Mouse (Mus musculus): Measurements from ENCODE around the gene Nme9.

Nme9 gene

DNA sequence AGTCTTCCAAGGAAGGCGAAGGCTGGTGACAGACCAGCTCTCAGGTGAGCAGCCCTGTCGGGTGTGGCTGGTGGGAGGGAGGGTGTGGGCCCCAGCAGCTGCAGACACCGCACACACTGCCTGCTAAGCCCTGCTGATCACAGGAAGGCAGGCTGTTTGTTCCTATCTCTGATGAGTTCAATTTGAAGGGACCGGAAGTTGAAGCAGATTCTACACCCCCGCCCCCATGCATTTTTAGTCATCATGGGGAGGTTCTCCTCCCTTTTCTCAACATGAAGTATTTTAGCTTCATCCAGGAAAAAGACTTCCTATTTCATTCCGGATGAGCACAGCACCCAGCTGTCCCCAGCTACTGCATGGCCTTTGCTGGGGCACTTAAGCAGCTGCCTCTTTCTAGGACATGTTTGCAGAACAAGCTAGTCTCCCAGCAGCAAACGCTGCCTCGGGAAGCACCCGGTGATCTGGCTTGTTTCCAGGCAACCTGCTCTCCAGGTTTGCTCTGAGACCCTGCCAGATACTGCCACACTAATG lies 28.0 kb downstream of the Nme9 start:
- no peak for DNase-seq (ENCODE audit: low read depth, low spot score)

DNA sequence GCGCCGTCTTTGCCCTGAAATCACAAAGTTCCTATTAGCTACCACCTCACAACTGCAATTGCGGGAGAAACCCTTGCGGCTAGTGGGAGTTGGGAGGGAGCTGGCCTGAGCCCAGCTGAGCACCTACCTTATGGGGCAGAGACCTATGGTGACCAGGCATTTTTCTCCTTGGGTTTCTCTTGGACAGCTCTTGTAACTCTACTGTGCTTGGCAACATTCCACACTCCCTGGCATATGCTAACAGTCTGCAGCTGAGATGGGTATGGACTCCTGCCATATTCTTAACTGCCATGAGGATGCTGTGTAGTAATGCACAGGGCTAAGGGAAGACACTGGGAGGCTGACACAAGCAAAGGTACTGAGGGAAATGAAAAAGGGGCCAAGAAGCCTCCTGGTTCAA lies 29.5 kb downstream of the Nme9 start:
- no peak for DNase-seq (ENCODE audit: low read depth, low spot score)

DNA sequence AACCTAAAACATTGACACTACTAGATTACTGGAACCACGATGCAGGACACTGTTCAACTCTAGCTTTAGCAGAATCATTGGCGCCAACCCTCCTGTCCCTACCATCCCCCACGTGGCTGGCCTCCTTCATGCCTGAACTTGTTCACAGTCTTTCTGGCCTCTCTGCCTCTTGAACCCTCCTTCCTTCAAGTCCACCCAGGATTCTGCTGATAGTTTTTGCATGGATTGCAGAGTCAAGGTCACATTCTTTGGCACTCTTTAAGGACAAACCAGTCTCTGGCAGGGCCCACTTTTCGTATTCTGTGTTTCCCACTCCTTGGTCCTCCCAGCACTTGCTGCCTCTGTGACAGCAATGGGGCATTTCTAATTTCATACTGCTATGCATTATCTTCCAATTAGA lies 31.9 kb downstream of the Nme9 start:
- no peak for DNase-seq (ENCODE audit: low read depth, low spot score)

DNA sequence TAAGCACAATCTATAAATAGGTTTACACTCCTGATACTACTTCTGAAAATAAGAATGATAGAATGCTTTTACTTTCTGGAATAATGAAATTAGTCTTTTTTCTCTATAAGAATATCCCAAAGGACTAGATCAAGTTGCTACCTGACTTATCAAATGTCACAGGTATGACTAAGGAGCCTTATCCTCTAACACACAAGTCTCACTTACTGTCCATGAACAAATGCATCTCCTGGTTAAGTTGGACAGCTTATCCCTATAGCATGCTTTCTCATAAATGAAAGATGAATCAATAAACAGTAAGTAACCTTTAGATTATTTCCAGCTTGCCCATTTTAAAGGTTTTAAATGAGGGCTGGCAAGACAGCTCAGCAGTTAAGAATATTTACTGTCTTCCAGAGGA lies 33.4 kb downstream of the Nme9 start:
- no peak for DNase-seq (ENCODE audit: low read depth, low spot score)

- DNase-seq (ENCODE audit: low read depth, low spot score), result no peak
Observed at GRCm38 (mm10) chr9:99485144-99485543, 33.9 kb downstream of the Nme9 start.

DNA sequence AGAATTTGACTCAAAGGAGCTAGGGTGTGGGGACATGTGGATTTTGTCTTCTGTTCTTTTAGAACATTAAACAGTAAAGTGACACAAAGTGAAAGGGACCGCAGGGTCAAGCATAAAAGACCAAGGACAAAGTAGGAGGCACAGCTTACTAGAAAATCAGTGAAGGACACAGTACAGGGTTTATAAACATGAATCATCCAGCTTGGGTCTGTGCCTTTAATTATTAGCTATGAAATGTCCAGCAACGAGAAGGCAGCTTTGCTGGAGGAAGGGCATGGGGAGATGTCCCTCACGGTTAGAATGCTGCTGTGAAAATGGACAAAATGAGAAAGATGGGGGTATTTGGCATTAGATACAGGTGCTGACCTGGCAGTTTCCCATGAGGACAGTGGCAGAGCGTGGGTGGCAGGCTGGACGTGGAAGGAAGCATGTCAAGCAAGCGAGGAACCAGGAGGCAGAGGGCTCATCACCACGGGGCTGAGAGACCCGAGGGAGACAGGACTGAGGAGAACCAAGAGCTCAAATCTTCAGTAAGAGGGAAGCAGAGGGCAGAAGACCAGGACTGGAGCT lies 35.9 kb downstream of the Nme9 start:
- DNase-seq (ENCODE audit: low read depth, low spot score), result no peak

- no peak for DNase-seq (ENCODE audit: low read depth, low spot score)
Observed at GRCm38 (mm10) chr9:99487841-99488240, 36.6 kb downstream of the Nme9 start.

- no peak for DNase-seq (ENCODE audit: low read depth, low spot score)
Observed at GRCm38 (mm10) chr9:99491050-99491449, 39.8 kb downstream of the Nme9 start.

- no peak for DNase-seq (ENCODE audit: low read depth, low spot score)
Observed at GRCm38 (mm10) chr9:99492634-99493200, 41.4 kb downstream of the Nme9 start.

- DNase-seq (ENCODE audit: low read depth, low spot score), result no peak
Observed at GRCm38 (mm10) chr9:99499336-99499735, 48.1 kb downstream of the Nme9 start.

DNA sequence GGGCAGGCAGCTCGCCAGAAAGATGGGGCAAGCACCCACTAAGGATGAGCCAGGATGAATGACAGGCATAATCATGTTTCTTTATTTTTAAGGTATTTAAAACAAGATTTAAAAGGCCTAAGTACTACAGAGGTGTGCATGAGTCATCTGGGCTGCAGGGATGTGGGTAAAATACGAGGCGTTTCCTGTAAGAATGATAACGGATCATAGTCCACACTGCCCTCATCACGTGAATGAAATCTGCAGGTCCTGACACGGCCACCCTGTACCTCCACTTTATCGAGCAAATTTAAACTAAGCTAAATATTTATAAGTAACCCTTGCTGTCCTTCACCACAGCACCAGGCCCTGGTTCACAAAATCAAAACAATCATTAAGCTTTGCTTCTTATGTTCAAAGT lies 54.6 kb downstream of the Nme9 start:
- no peak for DNase-seq (ENCODE audit: low read depth, low spot score)
